Mouse (Mus musculus) kidney, adult 2 months (tissue): ENCODE data around the gene Itgb5. TPM values are rescaled to one million over a fixed set of nuclear protein-coding genes. Genes with fewer than 3 reads are reported as not detected.

ENCODE experiments used
- DNase-seq: peaks from one replicate; pipeline ENCODE4 v3.0.0; 2021
- H3K27ac ChIP-seq: fragments of 200-500 bp; 2 replicates; pipeline ENCODE4 v1.5.1; 2012; ENCODE audit warnings: low read depth, low read length, control low read depth, inconsistent platforms; ENCODE audit not compliant: insufficient read depth
- H3K27me3 ChIP-seq: fragments of 200-500 bp; replicated peaks from 2 replicates; pipeline ENCODE4 v1.6.1; 2012; ENCODE audit warnings: mild to moderate bottlenecking, moderate library complexity, low read length, inconsistent platforms; ENCODE audit not compliant: control insufficient read depth, insufficient read depth
- H3K36me3 ChIP-seq: fragments of 200-500 bp; 2 replicates; pipeline ENCODE4 v1.6.1; 2012; ENCODE audit warnings: mild to moderate bottlenecking, moderate library complexity, low read length, inconsistent platforms; ENCODE audit not compliant: control insufficient read depth, insufficient read depth
- H3K4me1 ChIP-seq: fragments of 200-500 bp; 2 replicates; pipeline ENCODE4 v1.6.1; 2011; ENCODE audit warnings: low read length; ENCODE audit not compliant: control insufficient read depth, insufficient read depth
- H3K4me3 ChIP-seq: fragments of 200-500 bp; 2 replicates; pipeline ENCODE4 v1.5.1; 2011; ENCODE audit warnings: mild to moderate bottlenecking, low read depth, low read length, control low read depth; ENCODE audit not compliant: insufficient read depth
- CTCF ChIP-seq: fragments of 200-500 bp; conservative IDR thresholded peaks from 2 replicates; pipeline ENCODE4 v1.5.1; 2011; ENCODE audit warnings: low read depth, mild to moderate bottlenecking, control low read depth, low read length, moderate library complexity, mixed read lengths; ENCODE audit not compliant: insufficient read depth, insufficient read length
- POLR2A ChIP-seq: fragments of 200-500 bp; IDR thresholded peaks from one replicate; pipeline ENCODE4 v1.6.1; 2011; ENCODE audit warnings: low read depth, low read length, control low read depth
- WGBS: fragments of 180-500 bp; shearing (Covaris S2); methylation state at CpG from one replicate; pipeline ENCODE4 v1.1.7; 2018; 5-methylcytosine and 5-hydroxymethylcytosine counted together
- polyA plus RNA-seq: library from polyadenylated mRNA; depleted of rRNA; stranded (reverse); fragments of >200 nt; gene quantifications from 2 replicates; pipeline ENCODE4 v1.2.3, GENCODE M21; 2012

Gene Itgb5
- polyA plus RNA-seq, 1 experiment = 145 TPM

GRCm38 (mm10) chr16:33793846-33794791 lies 35.3 kb upstream of the Itgb5 start, which contains the start of gene Muc13:
Gene Muc13, plus strand, starts transcription at chr16:33794037.
- Histone ChIP-seq H3K4me3 (no peak within 1 kb of the TSS), H3K27ac (no peak within 1 kb of the TSS), H3K36me3 (no peaks in the 10 kb centered on the region), H3K4me1 (no peaks in the 10 kb centered on the region), H3K27me3 (no peaks in the 10 kb centered on the region)
- WGBS = 72% methylated on average over 10 of the region's 10 CpGs
- no peak for DNase-seq
- no peak for TF ChIP-seq CTCF
- TF ChIP-seq POLR2A = no peak

- Histone ChIP-seq H3K4me3 (no peak overlapping the region), H3K36me3 (no peaks in the 10 kb centered on the region), H3K27ac (no peak overlapping the region), H3K4me1 (no peaks in the 10 kb centered on the region), H3K27me3 (no peaks in the 10 kb centered on the region)
- no peak for DNase-seq
- TF ChIP-seq CTCF (no peak), POLR2A (no peak)
- 85% methylated on average over 4 of the region's 4 CpGs for WGBS
Observed at GRCm38 (mm10) chr16:33795106-33795505, 34.4 kb upstream of the Itgb5 start.

- Histone ChIP-seq H3K36me3 (no peaks in the 10 kb centered on the region), H3K4me1 (no peaks in the 10 kb centered on the region), H3K4me3 (no peak overlapping the region), H3K27me3 (no peaks in the 10 kb centered on the region), H3K27ac (no peak overlapping the region)
- DNase-seq = no peak
- no peak for TF ChIP-seq POLR2A
- TF ChIP-seq CTCF = no peak
- WGBS = 84% methylated on average over 6 of the region's 6 CpGs
Observed at GRCm38 (mm10) chr16:33795887-33796286, 33.6 kb upstream of the Itgb5 start.

GRCm38 (mm10) chr16:33796756-33797155 lies 32.7 kb upstream of the Itgb5 start:
- DNase-seq = no peak
- H3K4me3 ChIP-seq = no peak overlapping the region
- H3K36me3 ChIP-seq = no peaks in the 10 kb centered on the region
- WGBS = 93% methylated on average over 3 of the region's 3 CpGs
- H3K27me3 ChIP-seq = no peaks in the 10 kb centered on the region
- no peaks in the 10 kb centered on the region for H3K4me1 ChIP-seq
- H3K27ac ChIP-seq = no peak overlapping the region
- TF ChIP-seq POLR2A = no peak
- no peak for TF ChIP-seq CTCF

- H3K4me3 ChIP-seq = no peak overlapping the region
Observed at GRCm38 (mm10) chr16:33797860-33798259, 31.6 kb upstream of the Itgb5 start.

GRCm38 (mm10) chr16:33810002-33810401 lies 19.5 kb upstream of the Itgb5 start:
- Histone ChIP-seq H3K27me3 (no peaks in the 10 kb centered on the region), H3K36me3 (no peaks in the 10 kb centered on the region), H3K27ac (no peak overlapping the region), H3K4me1 (no peaks in the 10 kb centered on the region), H3K4me3 (no peak overlapping the region)
- TF ChIP-seq CTCF = peak; percentile 51
- no peak for TF ChIP-seq POLR2A
- 76% methylated on average over 3 of the region's 3 CpGs for WGBS
- DNase-seq = peak; percentile 15

More at GRCm38 (mm10) chr16:33797860-33798259, 31.6 kb upstream of the Itgb5 start:
- WGBS = 36% methylated on average over 5 of the region's 5 CpGs
- peak; percentile 62 for TF ChIP-seq CTCF
- TF ChIP-seq POLR2A = no peak
- Histone ChIP-seq H3K4me1 (no peaks in the 10 kb centered on the region), H3K27me3 (no peaks in the 10 kb centered on the region), H3K36me3 (no peaks in the 10 kb centered on the region), H3K27ac (no peak overlapping the region)
- peak; percentile 62 for DNase-seq

GRCm38 (mm10) chr16:33818413-33819165 lies 10.9 kb upstream of the Itgb5 start:
- 85% methylated on average over 7 of the region's 7 CpGs for WGBS
- no peaks in the 10 kb centered on the region for H3K36me3 ChIP-seq
- H3K4me1 ChIP-seq = no peaks in the 10 kb centered on the region
- TF ChIP-seq CTCF = no peak
- TF ChIP-seq POLR2A = no peak
- H3K4me3 ChIP-seq = no peak overlapping the region
- DNase-seq = no peak
- H3K27ac ChIP-seq = no peak overlapping the region
- no peaks in the 10 kb centered on the region for H3K27me3 ChIP-seq
